Mouse (Mus musculus) olfactory bulb, adult 2 months (tissue): Measurements from ENCODE around the gene Naglu. TPM values are rescaled to one million over a fixed set of nuclear protein-coding genes. Genes with fewer than 3 reads are reported as not detected.
"Not testable (repeated sequence)": the region's sequence is repeated elsewhere in the genome, so short reads cannot be mapped to it uniquely, and the experiment has no call there.

ENCODE experiments used
- H3K27ac ChIP-seq: fragments of 200-500 bp; 2 replicates; pipeline ENCODE4 v1.5.1; 2012; ENCODE audit warnings: low read depth, low read length; ENCODE audit not compliant: insufficient read depth
- H3K4me1 ChIP-seq: fragments of 200-500 bp; 2 replicates; pipeline ENCODE4 v1.6.1; 2012; ENCODE audit warnings: low read length; ENCODE audit not compliant: control insufficient read depth, insufficient read depth
- H3K4me3 ChIP-seq: fragments of 200-500 bp; 2 replicates; pipeline ENCODE4 v1.5.1; 2012; ENCODE audit warnings: mild to moderate bottlenecking, low read depth, low read length, moderate library complexity; ENCODE audit not compliant: insufficient read depth
- CTCF ChIP-seq: fragments of 200-500 bp; IDR thresholded peaks from 2 replicates; pipeline ENCODE4 v1.5.1; 2012; ENCODE audit warnings: low read depth, mild to moderate bottlenecking, low read length, moderate library complexity; ENCODE audit not compliant: insufficient read depth
- POLR2A ChIP-seq: fragments of 200-500 bp; IDR thresholded peaks from 2 replicates; pipeline ENCODE4 v1.6.1; 2012; ENCODE audit warnings: mild to moderate bottlenecking, low read depth, low read length, moderate library complexity; ENCODE audit not compliant: insufficient read depth
- WGBS: fragments of 180-500 bp; shearing (Covaris S2); methylation state at CpG from one replicate; pipeline ENCODE4 v1.1.7; 2018; 5-methylcytosine and 5-hydroxymethylcytosine counted together
- polyA plus RNA-seq: library from polyadenylated mRNA; stranded (reverse); fragments of >200 nt; gene quantifications from 2 replicates; pipeline ENCODE4 v1.2.4, GENCODE M21; 2012; ENCODE audit warnings: low replicate concordance; ENCODE audit not compliant: missing spikeins, insufficient read depth, insufficient read length

Naglu gene
- polyA plus RNA-seq, 1 experiment = not detected

DNA sequence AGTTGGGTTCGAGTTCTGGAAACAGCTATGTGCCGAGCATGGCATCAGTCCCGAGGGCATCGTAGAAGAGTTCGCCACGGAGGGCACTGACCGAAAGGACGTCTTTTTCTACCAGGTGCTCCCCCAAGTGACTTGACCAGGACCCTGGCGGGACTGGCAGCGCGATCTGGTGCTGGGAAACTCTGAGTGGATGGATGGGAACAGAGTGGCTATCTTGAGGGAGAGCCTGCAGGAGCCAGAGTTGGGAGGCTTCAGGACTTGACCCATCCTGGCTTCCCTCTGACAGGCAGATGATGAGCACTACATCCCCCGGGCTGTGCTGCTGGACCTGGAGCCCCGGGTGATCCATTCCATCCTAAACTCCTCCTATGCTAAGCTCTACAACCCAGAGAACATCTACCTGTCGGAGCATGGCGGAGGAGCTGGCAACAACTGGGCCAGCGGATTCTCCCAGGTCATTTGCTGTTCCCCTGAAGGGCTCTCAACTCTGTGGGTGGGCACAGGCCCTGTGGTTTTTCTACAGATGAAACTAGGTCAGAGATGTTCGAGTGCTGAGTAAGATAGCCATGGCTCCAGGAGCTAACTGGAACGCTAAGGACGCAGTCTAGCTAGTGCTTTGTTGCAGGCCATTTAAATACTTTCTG lies 50.9 kb downstream of the Naglu start:
- Histone ChIP-seq H3K27ac (peak overlapping the region; percentile 68; the same call in 1 of the 2 replicates), H3K4me3 (peak overlapping the region; percentile 76), H3K4me1 (peaks cover 16% of the 10 kb centered on the region)
- 15% methylated on average over 19 of the region's 19 CpGs for WGBS
- TF ChIP-seq CTCF (no peak), POLR2A (no peak)

GRCm38 (mm10) chr11:101124494-101124893 lies 54.7 kb downstream of the Naglu start:
- not testable (repeated sequence) for H3K4me1 ChIP-seq, H3K4me3 ChIP-seq, H3K27ac ChIP-seq
- WGBS = 94% methylated on average over 8 of the region's 8 CpGs

- H3K4me3 ChIP-seq, H3K4me1 ChIP-seq, H3K27ac ChIP-seq: not testable (repeated sequence)
- 96% methylated on average over 9 of the region's 9 CpGs for WGBS
Observed at GRCm38 (mm10) chr11:101125008-101125407, 55.2 kb downstream of the Naglu start.

- WGBS = 100% methylated on average over 1 of the region's 1 CpGs
- Histone ChIP-seq H3K27ac (no peak overlapping the region), H3K4me1 (peaks cover 7% of the 10 kb centered on the region), H3K4me3 (no peak overlapping the region)
- TF ChIP-seq CTCF = no peak
- TF ChIP-seq POLR2A = no peak
Observed at GRCm38 (mm10) chr11:101127075-101127474, 57.3 kb downstream of the Naglu start.

Other genes with a start within 250 kb of the Naglu start
- gene Stat5b, start 219.3 kb upstream of the Naglu start, polyA plus RNA-seq = 121 TPM in 1 of 2 replicates, not detected in the other
- not detected in 2 replicates for gene Stat5a, start 210.7 kb upstream of the Naglu start, polyA plus RNA-seq
- not detected in 2 replicates for gene Stat3, start 130.5 kb upstream of the Naglu start, polyA plus RNA-seq
- gene Cavin1, start 99.1 kb upstream of the Naglu start, polyA plus RNA-seq = not detected in 2 replicates
- 524 TPM in 1 of 2 replicates, not detected in the other for gene Atp6v0a1, start 60.6 kb upstream of the Naglu start, polyA plus RNA-seq
- not detected in 2 replicates for gene Hsd17b1, start 8.4 kb downstream of the Naglu start, polyA plus RNA-seq
- not detected in 2 replicates for gene Coasy, start 12.6 kb downstream of the Naglu start, polyA plus RNA-seq
- gene Mlx, start 17.3 kb downstream of the Naglu start, polyA plus RNA-seq = not detected in 2 replicates
- not detected in 2 replicates for gene Psmc3ip, start 25.4 kb downstream of the Naglu start, polyA plus RNA-seq
- not detected in 2 replicates for gene Retreg3, start 49.9 kb downstream of the Naglu start, polyA plus RNA-seq
- gene Tubg1, start 49.9 kb downstream of the Naglu start, polyA plus RNA-seq = not detected in 2 replicates
- gene Tubg2, start 85.9 kb downstream of the Naglu start, polyA plus RNA-seq = not detected in 2 replicates
- not detected in 2 replicates for gene Cntnap1, start 100.5 kb downstream of the Naglu start, polyA plus RNA-seq
- not detected in 2 replicates for gene Plekhh3, start 101.3 kb downstream of the Naglu start, polyA plus RNA-seq
- not detected in 2 replicates for gene Ccr10, start 105.4 kb downstream of the Naglu start, polyA plus RNA-seq
- not detected in 2 replicates for gene Ezh1, start 156.5 kb downstream of the Naglu start, polyA plus RNA-seq
- gene Ramp2, start 176.0 kb downstream of the Naglu start, polyA plus RNA-seq = not detected in 2 replicates
- not detected in 2 replicates for gene Vps25, start 183.7 kb downstream of the Naglu start, polyA plus RNA-seq
- not detected in 2 replicates for gene Wnk4, start 190.6 kb downstream of the Naglu start, polyA plus RNA-seq
- not detected in 2 replicates for gene Cntd1, start 209.0 kb downstream of the Naglu start, polyA plus RNA-seq
- not detected in 2 replicates for gene Coa3, start 209.1 kb downstream of the Naglu start, polyA plus RNA-seq
- gene Becn1, start 232.3 kb downstream of the Naglu start, polyA plus RNA-seq = not detected in 2 replicates
- 706 TPM in 1 of 2 replicates, not detected in the other for gene Psme3, start 246.2 kb downstream of the Naglu start, polyA plus RNA-seq